Mouse (Mus musculus) embryonic facial prominence, embryonic 11.5 days (tissue): ENCODE measurements at regions not wholly inside any gene's neighbourhood (a gene's known extent, or its start where the extent isn't known, plus 50 kb on each side); places are given as distances from the start of the nearest gene placed in this dataset.

ENCODE experiments used
- ATAC-seq: fragments of 200-750 bp; cut with Nextera tagmentation; replicated peaks from 2 replicates; pipeline ENCODE4 v1.8.0; 2017; ENCODE audit warnings: low read depth; ENCODE audit not compliant: insufficient number of reproducible peaks, low FRiP score, low TSS enrichment
- DNase-seq: peaks from one replicate; pipeline ENCODE4 v3.0.0-alpha.2; 2015; ENCODE audit warnings: low spot score
- H3K27ac ChIP-seq: fragments of 300-500 bp; sonication (generic); replicated peaks from 2 replicates; pipeline ENCODE4 v1.5.1; 2014; ENCODE audit warnings: mild to moderate bottlenecking, low read depth, low read length, control low read depth
- H3K27me3 ChIP-seq: fragments of 300-500 bp; sonication (generic); 2 replicates; pipeline ENCODE4 v1.6.1; 2014; ENCODE audit warnings: mild to moderate bottlenecking, low read length, moderate library complexity, mixed read lengths; ENCODE audit not compliant: control insufficient read depth, insufficient read depth
- H3K36me3 ChIP-seq: fragments of 300-500 bp; sonication (generic); replicated peaks from 2 replicates; pipeline ENCODE4 v1.6.1; 2014; ENCODE audit warnings: low read depth, mild to moderate bottlenecking, low read length, moderate library complexity, mixed read lengths; ENCODE audit not compliant: control insufficient read depth, insufficient read depth
- H3K4me1 ChIP-seq: fragments of 300-500 bp; sonication (generic); 2 replicates; pipeline ENCODE4 v1.6.1; 2014; ENCODE audit warnings: low read length, mixed read lengths; ENCODE audit not compliant: control insufficient read depth, insufficient read depth
- H3K4me2 ChIP-seq: fragments of 300-500 bp; sonication (generic); 2 replicates; pipeline ENCODE4 v1.6.1; 2014; ENCODE audit warnings: low read depth, mild to moderate bottlenecking, control low read depth, low read length, moderate library complexity
- H3K4me3 ChIP-seq: fragments of 300-500 bp; sonication (generic); 2 replicates; pipeline ENCODE4 v1.5.1; 2014; ENCODE audit warnings: low read depth, low read length, control low read depth
- H3K9ac ChIP-seq: fragments of 300-500 bp; sonication (generic); replicated peaks from 2 replicates; pipeline ENCODE4 v1.6.1; 2014; ENCODE audit warnings: mild to moderate bottlenecking, control low read depth, low read length
- H3K9me3 ChIP-seq: fragments of 300-500 bp; sonication (generic); replicated peaks from 2 replicates; pipeline ENCODE4 v1.6.1; 2016; ENCODE audit warnings: mild to moderate bottlenecking, low read length, inconsistent platforms, mixed read lengths; ENCODE audit not compliant: control insufficient read depth
- WGBS: fragments of 180-500 bp; shearing (Covaris S2); extraction: QIAGEN DNeasy Blood & Tissue Kit; methylation state at CpG from one replicate; pipeline ENCODE4 v1.1.7; 2014; 5-methylcytosine and 5-hydroxymethylcytosine counted together

GRCm38 (mm10) chr11:48657851-48658250, 142.3 kb upstream of the Rack1 start:
- no peak overlapping the region for H3K4me2 ChIP-seq
- DNase-seq (no peak), ATAC-seq (no peak)
- no peak overlapping the region for H3K27ac ChIP-seq
- H3K9me3 ChIP-seq = no peaks in the 10 kb centered on the region
- 42% methylated on average over 5 of the region's 5 CpGs for WGBS
- no peaks in the 10 kb centered on the region for H3K4me1 ChIP-seq
- H3K4me3 ChIP-seq = no peak overlapping the region
- no peaks in the 10 kb centered on the region for H3K36me3 ChIP-seq
- H3K27me3 ChIP-seq = no peaks in the 10 kb centered on the region
- no peak overlapping the region for H3K9ac ChIP-seq

GRCm38 (mm10) chr11:48661641-48662040, 138.5 kb upstream of the Rack1 start:
- H3K27me3 ChIP-seq = no peaks in the 10 kb centered on the region
- no peak overlapping the region for H3K9ac ChIP-seq
- H3K36me3 ChIP-seq = no peaks in the 10 kb centered on the region
- 69% methylated on average over 4 of the region's 4 CpGs for WGBS
- DNase-seq (no peak), ATAC-seq (no peak)
- H3K4me1 ChIP-seq = no peaks in the 10 kb centered on the region
- no peak overlapping the region for H3K27ac ChIP-seq
- H3K9me3 ChIP-seq = no peaks in the 10 kb centered on the region
- H3K4me2 ChIP-seq = no peak overlapping the region
- H3K4me3 ChIP-seq = no peak overlapping the region

- H3K27me3 ChIP-seq = no peaks in the 10 kb centered on the region
- no peak overlapping the region for H3K4me2 ChIP-seq
- H3K36me3 ChIP-seq = no peaks in the 10 kb centered on the region
- ATAC-seq = 0 out of 2 replicates have a peak, but pooled peaks have one; percentile 52
- 84% methylated on average over 3 of the region's 3 CpGs for WGBS
- no peaks in the 10 kb centered on the region for H3K9me3 ChIP-seq
- H3K4me3 ChIP-seq = no peak overlapping the region
- no peak for DNase-seq
- no peak overlapping the region for H3K27ac ChIP-seq
- no peaks in the 10 kb centered on the region for H3K4me1 ChIP-seq
- H3K9ac ChIP-seq = no peak overlapping the region
These were observed 115.3 kb upstream of the Rack1 start for GRCm38 (mm10) chr11:48684781-48685314.

- H3K27ac ChIP-seq = no peak overlapping the region
- no peak overlapping the region for H3K9ac ChIP-seq
- no peak overlapping the region for H3K4me2 ChIP-seq
- H3K27me3 ChIP-seq = no peaks in the 10 kb centered on the region
- no peaks in the 10 kb centered on the region for H3K9me3 ChIP-seq
- ATAC-seq (no peak), DNase-seq (no peak)
- H3K4me3 ChIP-seq = no peak overlapping the region
- WGBS = 78% methylated on average over 4 of the region's 4 CpGs
- H3K4me1 ChIP-seq = no peaks in the 10 kb centered on the region
- no peaks in the 10 kb centered on the region for H3K36me3 ChIP-seq
These were observed 110.1 kb upstream of the Rack1 start for GRCm38 (mm10) chr11:48690070-48690469.

GRCm38 (mm10) chr11:48696352-48696751, 103.8 kb upstream of the Rack1 start:
- peak; percentile 74 for DNase-seq
- no peaks in the 10 kb centered on the region for H3K4me1 ChIP-seq
- no peak overlapping the region for H3K4me2 ChIP-seq

GRCm38 (mm10) chr11:48697191-48697590, 102.9 kb upstream of the Rack1 start:
- Histone ChIP-seq H3K9ac (no peak overlapping the region), H3K27me3 (no peaks in the 10 kb centered on the region), H3K4me2 (no peak overlapping the region), H3K9me3 (no peaks in the 10 kb centered on the region), H3K4me1 (no peaks in the 10 kb centered on the region), H3K4me3 (no peak overlapping the region), H3K36me3 (no peaks in the 10 kb centered on the region), H3K27ac (no peak overlapping the region)
- no peak for DNase-seq
- ATAC-seq = no peak

More at GRCm38 (mm10) chr11:48696352-48696751, 103.8 kb upstream of the Rack1 start:
- no peak overlapping the region for H3K4me3 ChIP-seq
- H3K27me3 ChIP-seq = no peaks in the 10 kb centered on the region
- WGBS = 90% methylated on average over 2 of the region's 2 CpGs
- no peaks in the 10 kb centered on the region for H3K36me3 ChIP-seq
- no peak for ATAC-seq
- no peaks in the 10 kb centered on the region for H3K9me3 ChIP-seq
- H3K9ac ChIP-seq = no peak overlapping the region
- no peak overlapping the region for H3K27ac ChIP-seq

- no peak overlapping the region for H3K27ac ChIP-seq
- WGBS = 78% methylated on average over 2 of the region's 2 CpGs
- no peak for DNase-seq
These were observed 92.9 kb upstream of the Rack1 start for GRCm38 (mm10) chr11:48707192-48707591.

GRCm38 (mm10) chr11:48710972-48711371, 89.2 kb upstream of the Rack1 start:
- H3K27ac ChIP-seq = no peak overlapping the region
- ATAC-seq = no peak
- H3K4me1 ChIP-seq = no peaks in the 10 kb centered on the region
- H3K36me3 ChIP-seq = no peaks in the 10 kb centered on the region
- H3K4me3 ChIP-seq = no peak overlapping the region
- WGBS = 91% methylated on average over 4 of the region's 4 CpGs
- no peaks in the 10 kb centered on the region for H3K9me3 ChIP-seq
- no peaks in the 10 kb centered on the region for H3K27me3 ChIP-seq
- no peak overlapping the region for H3K9ac ChIP-seq
- H3K4me2 ChIP-seq = no peak overlapping the region
- no peak for DNase-seq

More at GRCm38 (mm10) chr11:48707192-48707591, 92.9 kb upstream of the Rack1 start:
- H3K36me3 ChIP-seq = no peaks in the 10 kb centered on the region
- no peak overlapping the region for H3K9ac ChIP-seq
- no peaks in the 10 kb centered on the region for H3K9me3 ChIP-seq
- no peak overlapping the region for H3K4me3 ChIP-seq
- H3K4me1 ChIP-seq = no peaks in the 10 kb centered on the region
- H3K27me3 ChIP-seq = no peaks in the 10 kb centered on the region
- no peak overlapping the region for H3K4me2 ChIP-seq
- no peak for ATAC-seq
